Mouse (Mus musculus) urinary bladder, postnatal 36 days (tissue): ENCODE measurements around the gene Bdh2.

Source experiments
- DNase-seq, 2 experiments: peaks; one replicate each; pipeline ENCODE4 v3.0.0; 2022; ENCODE audit warnings: low spot score in 2 of 2, mixed read lengths in 1 of 2

Bdh2 gene

GRCm38 (mm10) chr3:135295559-135295958 is 14.5 kb downstream of the Bdh2 start:
- no peak for DNase-seq

- DNase-seq: peak; percentile 49 to 54
These were observed 17.5 kb downstream of the Bdh2 start for GRCm38 (mm10) chr3:135298560-135298959.

- DNase-seq: no peak
These were observed 19.1 kb downstream of the Bdh2 start for GRCm38 (mm10) chr3:135300081-135300480.

- DNase-seq: no peak
These were observed 23.0 kb downstream of the Bdh2 start for GRCm38 (mm10) chr3:135304060-135304459.

GRCm38 (mm10) chr3:135304566-135304965 is 23.5 kb downstream of the Bdh2 start:
- DNase-seq: no peak

GRCm38 (mm10) chr3:135307411-135308259 is 26.6 kb downstream of the Bdh2 start, which contains the start of gene Slc9b2:
TSS of gene Slc9b2 (plus strand) at chr3:135307700.
- DNase-seq: peak in 1 of 2 experiments; percentile 38

- DNase-seq: no peak
These were observed 32.0 kb downstream of the Bdh2 start for GRCm38 (mm10) chr3:135312916-135313491.

- no peak for DNase-seq
These were observed 32.7 kb downstream of the Bdh2 start for GRCm38 (mm10) chr3:135313727-135314126.

GRCm38 (mm10) chr3:135314811-135315210 is 33.8 kb downstream of the Bdh2 start:
- DNase-seq: no peak

GRCm38 (mm10) chr3:135315720-135316425 is 34.9 kb downstream of the Bdh2 start:
- no peak for DNase-seq

GRCm38 (mm10) chr3:135318331-135318730 is 37.3 kb downstream of the Bdh2 start:
- DNase-seq: no peak

- no peak for DNase-seq
These were observed 43.3 kb downstream of the Bdh2 start for GRCm38 (mm10) chr3:135324354-135324753.

- no peak for DNase-seq
These were observed 46.2 kb downstream of the Bdh2 start for GRCm38 (mm10) chr3:135327176-135327575.

- no peak for DNase-seq
These were observed 46.6 kb downstream of the Bdh2 start for GRCm38 (mm10) chr3:135327601-135328000.

- peak; percentile 5 to 30 for DNase-seq
These were observed 47.5 kb downstream of the Bdh2 start for GRCm38 (mm10) chr3:135328560-135328959.

- DNase-seq: no peak
These were observed 51.7 kb downstream of the Bdh2 start for GRCm38 (mm10) chr3:135332691-135333090.

GRCm38 (mm10) chr3:135333763-135334162 is 52.7 kb downstream of the Bdh2 start:
- no peak for DNase-seq

- DNase-seq: no peak
These were observed 66.8 kb downstream of the Bdh2 start, which contains the start of gene Slc9b1 for GRCm38 (mm10) chr3:135347739-135348264. TSS of gene Slc9b1 (plus strand) at chr3:135348029.

GRCm38 (mm10) chr3:135349022-135349421 is 68.0 kb downstream of the Bdh2 start:
- no peak for DNase-seq

- no peak for DNase-seq
These were observed 70.8 kb downstream of the Bdh2 start for GRCm38 (mm10) chr3:135351857-135352256.
